ENCODE assay signal across 15 mouse cellular contexts in the genomic region with DNA sequence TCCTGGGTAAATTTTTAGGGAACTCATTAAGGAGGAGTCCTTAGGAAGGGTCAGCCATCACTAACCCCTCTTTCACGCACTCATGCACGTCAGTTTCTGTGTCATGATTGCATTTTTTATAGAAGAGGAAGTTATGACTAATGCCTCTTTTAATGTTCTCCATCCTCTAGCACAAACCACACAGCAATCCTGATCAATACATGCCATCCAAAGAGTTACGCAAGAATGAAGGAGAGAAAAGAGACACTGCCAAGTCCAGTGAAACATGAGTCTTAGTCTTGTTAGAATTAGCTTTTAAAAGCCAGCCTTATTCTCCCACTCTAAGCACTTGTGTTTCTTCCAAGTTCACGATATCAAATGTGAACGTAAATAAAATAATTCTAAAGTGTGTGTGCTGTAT.
"Had no signal": no experiment of that assay in that cellular context is flagged by ENCODE, and none has a peak within 500 bp of the region (broad histone marks: within the 10 kb centered on the region; RNA-seq: fewer than 3 reads in every experiment).

No protein-coding gene starts in this region.

- H3K4me2 ChIP-seq: lung, embryonic 15.5 days; midbrain, embryonic 11.5 days; neural tube, embryonic 13.5 days had no signal

- H3K27me3 ChIP-seq: lung, embryonic 15.5 days; neural tube, embryonic 13.5 days had no signal

- H3K9ac ChIP-seq: liver, embryonic 14.5 days; liver, postnatal 0 days; lung, embryonic 15.5 days; neural tube, embryonic 13.5 days had no signal

- H3K4me3 ChIP-seq: lung, embryonic 15.5 days; neural tube, embryonic 13.5 days had no signal

- H3K9me3 ChIP-seq: lung, embryonic 15.5 days; neural tube, embryonic 13.5 days had no signal

- H3K27ac ChIP-seq: liver, embryonic 14.5 days; lung, embryonic 15.5 days; neural tube, embryonic 13.5 days had no signal

- H3K36me3 ChIP-seq: lung, embryonic 15.5 days; neural tube, embryonic 13.5 days had no signal

- ATAC-seq: liver, postnatal 0 days had no signal

- H3K4me1 ChIP-seq: lung, embryonic 15.5 days; neural tube, embryonic 13.5 days had no signal

- DNase-seq: kidney, adult 11 months; kidney, adult 8-10 months; kidney, postnatal 14 days; kidney, postnatal 4 days; liver, postnatal 0 days; lung, postnatal 10 days; lung, postnatal 36 days; midbrain, embryonic 14.5 days; thymus, adult 18-20 months; thymus, postnatal 14 days; thymus, postnatal 4 days had no signal
